Mouse (Mus musculus) heart, embryonic 10.5 days (tissue): ENCODE results near the gene Zbtb48. TPM values are rescaled to one million over a fixed set of nuclear protein-coding genes. Genes with fewer than 3 reads are reported as not detected.

ENCODE experiments used
- DNase-seq: peaks from one replicate; pipeline ENCODE4 v3.0.0-alpha.2; 2017; ENCODE audit warnings: low spot score
- H3K27ac ChIP-seq: fragments of 300-500 bp; sonication (generic); 2 replicates; pipeline ENCODE4 v1.5.1; 2016; ENCODE audit warnings: mild to moderate bottlenecking
- H3K27me3 ChIP-seq: fragments of 300-500 bp; sonication (generic); 2 replicates; pipeline ENCODE4 v1.6.1; 2016; ENCODE audit warnings: mild to moderate bottlenecking; ENCODE audit not compliant: poor library complexity, insufficient read depth, severe bottlenecking
- H3K36me3 ChIP-seq: fragments of 300-500 bp; sonication (generic); 2 replicates; pipeline ENCODE4 v1.6.1; 2016; ENCODE audit warnings: mild to moderate bottlenecking, moderate library complexity
- H3K4me1 ChIP-seq: fragments of 300-500 bp; sonication (generic); 2 replicates; pipeline ENCODE4 v1.6.1; 2016; ENCODE audit warnings: mild to moderate bottlenecking
- H3K4me3 ChIP-seq: fragments of 300-500 bp; sonication (generic); 2 replicates; pipeline ENCODE4 v1.5.1; 2016; ENCODE audit warnings: mild to moderate bottlenecking, moderate library complexity
- H3K9me3 ChIP-seq: fragments of 300-500 bp; sonication (generic); 2 replicates; pipeline ENCODE4 v1.6.1; 2016; ENCODE audit warnings: mild to moderate bottlenecking, moderate library complexity
- WGBS: fragments of 180-500 bp; shearing (Covaris S2); methylation state at CpG from one replicate; pipeline ENCODE4 v1.1.7; 2016; 5-methylcytosine and 5-hydroxymethylcytosine counted together
- polyA plus RNA-seq: library from polyadenylated mRNA; unstranded; fragments of >200 nt; fragmentation: Nextera tagmentation; extraction: Ambion mirVana; gene quantifications from 2 replicates; pipeline ENCODE4 v1.2.1, GENCODE M21; 2016

The Zbtb48 gene
- polyA plus RNA-seq, 1 experiment from 2014 or later, result 21.0 TPM

GRCm38 (mm10) chr4:152008148-152008500 is 19.3 kb downstream of the Zbtb48 start:
- Histone ChIP-seq H3K4me3 (peak overlapping the region; percentile 96), H3K4me1 (peaks cover 59% of the 10 kb centered on the region), H3K36me3 (peaks cover 16% of the 10 kb centered on the region), H3K27me3 (no peaks in the 10 kb centered on the region), H3K9me3 (no peaks in the 10 kb centered on the region), H3K27ac (peak overlapping the region; percentile 95)
- under 1% methylated on average over 14 of the region's 14 CpGs for WGBS
- no peak for DNase-seq

- Histone ChIP-seq H3K9me3 (no peaks in the 10 kb centered on the region), H3K4me1 (peaks cover 54% of the 10 kb centered on the region), H3K27me3 (no peaks in the 10 kb centered on the region), H3K4me3 (peak overlapping the region; percentile 96), H3K36me3 (peaks cover 11% of the 10 kb centered on the region), H3K27ac (peak overlapping the region; percentile 95)
- peak; percentile 92 for DNase-seq
- 7% methylated on average over 8 of the region's 8 CpGs for WGBS
Measured at GRCm38 (mm10) chr4:152007481-152008147, 19.9 kb downstream of the Zbtb48 start.

DNA sequence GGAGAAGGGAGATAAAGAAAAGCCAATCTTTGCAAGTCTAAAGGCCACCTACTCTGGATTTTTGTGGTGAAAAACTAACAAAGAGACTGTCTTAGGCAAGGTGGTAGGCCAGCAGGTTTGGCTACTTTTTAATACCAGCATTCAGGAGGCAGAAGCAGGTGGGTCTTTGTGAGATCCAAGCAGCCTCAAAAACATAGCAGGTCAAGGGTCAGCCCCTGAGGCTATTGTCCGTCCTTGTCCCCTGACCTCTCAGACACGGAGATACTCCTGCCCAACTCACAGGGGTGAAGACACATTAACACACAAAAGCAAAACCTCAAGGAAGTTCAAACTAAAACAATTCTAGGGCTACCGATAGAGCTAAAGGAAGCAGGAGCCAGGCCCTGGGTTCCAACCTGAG is 20.7 kb downstream of the Zbtb48 start:
- Histone ChIP-seq H3K27ac (peak overlapping the region; percentile 95), H3K4me3 (peak overlapping the region; percentile 96), H3K9me3 (no peaks in the 10 kb centered on the region), H3K27me3 (no peaks in the 10 kb centered on the region), H3K36me3 (peaks cover 3% of the 10 kb centered on the region; the same call in 1 of the 2 replicates), H3K4me1 (peaks cover 46% of the 10 kb centered on the region)
- no peak for DNase-seq
- WGBS, result 38% methylated on average over 3 of the region's 3 CpGs

- DNase-seq, result no peak
- H3K27me3 ChIP-seq, result no peaks in the 10 kb centered on the region
- no peaks in the 10 kb centered on the region for H3K36me3 ChIP-seq
- H3K9me3 ChIP-seq, result no peaks in the 10 kb centered on the region
- no peak overlapping the region for H3K27ac ChIP-seq
- H3K4me3 ChIP-seq, result no peak overlapping the region
- 68% methylated on average over 6 of the region's 6 CpGs for WGBS
- peaks cover 39% of the 10 kb centered on the region for H3K4me1 ChIP-seq
Measured at GRCm38 (mm10) chr4:152006137-152006536, 21.3 kb downstream of the Zbtb48 start.

DNA sequence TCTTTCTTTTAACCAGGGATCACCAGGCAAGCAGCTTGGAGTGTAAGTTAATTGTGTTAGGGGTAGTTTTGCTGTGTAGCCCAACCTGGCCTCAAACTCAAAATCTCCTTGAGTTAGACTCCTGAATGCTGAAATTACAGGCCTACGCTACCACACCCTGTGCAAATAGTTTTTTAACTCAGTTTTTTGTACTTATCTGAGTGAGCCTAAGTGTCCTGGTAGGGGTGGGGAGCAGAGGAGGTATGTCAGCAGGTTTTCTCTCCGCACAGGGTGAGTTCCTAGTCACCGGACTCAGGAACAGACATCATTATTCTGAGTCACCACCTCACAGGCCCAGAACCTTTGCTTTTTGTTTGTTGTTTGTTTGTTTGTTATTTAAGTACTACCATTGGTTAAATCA is 25.4 kb downstream of the Zbtb48 start:
- no peaks in the 10 kb centered on the region for H3K27me3 ChIP-seq
- no peak for DNase-seq
- WGBS, result 87% methylated on average over 3 of the region's 3 CpGs

GRCm38 (mm10) chr4:152001335-152001734 is 26.1 kb downstream of the Zbtb48 start:
- 68% methylated on average over 4 of the region's 4 CpGs for WGBS
- Histone ChIP-seq H3K4me3 (no peak overlapping the region), H3K27ac (no peak overlapping the region), H3K4me1 (peaks cover 14% of the 10 kb centered on the region; the same call in 1 of the 2 replicates), H3K36me3 (no peaks in the 10 kb centered on the region), H3K27me3 (no peaks in the 10 kb centered on the region), H3K9me3 (no peaks in the 10 kb centered on the region)
- DNase-seq, result no peak

More for the DNA sequence above, 25.4 kb downstream of the Zbtb48 start:
- Histone ChIP-seq H3K4me3 (no peak overlapping the region), H3K36me3 (no peaks in the 10 kb centered on the region), H3K9me3 (no peaks in the 10 kb centered on the region), H3K4me1 (peaks cover 20% of the 10 kb centered on the region), H3K27ac (no peak overlapping the region)

DNA sequence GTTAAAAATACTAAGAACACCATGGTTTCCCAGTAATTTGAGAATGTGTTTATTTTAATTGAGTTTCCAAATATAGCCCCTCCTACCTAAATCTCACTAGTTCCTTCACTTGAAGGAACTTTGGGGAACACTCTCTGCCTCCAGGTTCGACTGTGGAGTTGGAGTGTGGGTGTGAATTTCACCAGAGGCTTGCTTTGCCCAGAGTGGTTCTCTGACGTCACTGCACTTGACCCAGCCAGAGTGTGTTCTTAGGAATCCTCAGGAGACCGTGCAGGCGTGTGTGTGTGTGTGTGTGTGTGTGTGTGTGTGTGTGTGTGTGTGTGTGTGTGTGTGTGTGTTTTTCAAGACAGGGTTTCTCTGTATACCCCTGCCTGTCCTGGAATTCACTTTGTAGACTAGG is 26.6 kb downstream of the Zbtb48 start:
- Histone ChIP-seq H3K4me3 (no peak overlapping the region), H3K27ac (no peak overlapping the region), H3K36me3 (no peaks in the 10 kb centered on the region), H3K4me1 (peaks cover 14% of the 10 kb centered on the region; the same call in 1 of the 2 replicates), H3K27me3 (no peaks in the 10 kb centered on the region), H3K9me3 (no peaks in the 10 kb centered on the region)
- DNase-seq, result no peak
- 31% methylated on average over 4 of the region's 4 CpGs for WGBS

- no peak for DNase-seq
- no peaks in the 10 kb centered on the region for H3K9me3 ChIP-seq
- whole genome bisulfite sequencing, result 61% methylated on average over 3 of the region's 3 CpGs
- no peaks in the 10 kb centered on the region for H3K27me3 ChIP-seq
- H3K4me1 ChIP-seq, result peaks cover 14% of the 10 kb centered on the region; the same call in 1 of the 2 replicates
- H3K27ac ChIP-seq, result no peak overlapping the region
- H3K36me3 ChIP-seq, result no peaks in the 10 kb centered on the region
- H3K4me3 ChIP-seq, result no peak overlapping the region
Measured at GRCm38 (mm10) chr4:151999481-151999880, 28.0 kb downstream of the Zbtb48 start.

GRCm38 (mm10) chr4:151997701-151998100 is 29.8 kb downstream of the Zbtb48 start:
- DNase-seq, result no peak
- 48% methylated on average over 3 of the region's 3 CpGs for WGBS
- Histone ChIP-seq H3K4me3 (peak overlapping the region; percentile 100; the same call in 1 of the 2 replicates), H3K4me1 (peaks cover 25% of the 10 kb centered on the region), H3K27me3 (no peaks in the 10 kb centered on the region), H3K36me3 (peaks cover 4% of the 10 kb centered on the region; the same call in 1 of the 2 replicates), H3K9me3 (no peaks in the 10 kb centered on the region), H3K27ac (no peak overlapping the region)

GRCm38 (mm10) chr4:151996951-151997222 is 30.6 kb downstream of the Zbtb48 start:
- no peaks in the 10 kb centered on the region for H3K27me3 ChIP-seq
- H3K36me3 ChIP-seq, result peaks cover 12% of the 10 kb centered on the region
- WGBS, result 4% methylated on average over 13 of the region's 13 CpGs
- H3K4me1 ChIP-seq, result peaks cover 28% of the 10 kb centered on the region
- H3K9me3 ChIP-seq, result no peaks in the 10 kb centered on the region
- peak overlapping the region; percentile 100 for H3K4me3 ChIP-seq
- no peak for DNase-seq
- H3K27ac ChIP-seq, result peak overlapping the region; percentile 97

DNA sequence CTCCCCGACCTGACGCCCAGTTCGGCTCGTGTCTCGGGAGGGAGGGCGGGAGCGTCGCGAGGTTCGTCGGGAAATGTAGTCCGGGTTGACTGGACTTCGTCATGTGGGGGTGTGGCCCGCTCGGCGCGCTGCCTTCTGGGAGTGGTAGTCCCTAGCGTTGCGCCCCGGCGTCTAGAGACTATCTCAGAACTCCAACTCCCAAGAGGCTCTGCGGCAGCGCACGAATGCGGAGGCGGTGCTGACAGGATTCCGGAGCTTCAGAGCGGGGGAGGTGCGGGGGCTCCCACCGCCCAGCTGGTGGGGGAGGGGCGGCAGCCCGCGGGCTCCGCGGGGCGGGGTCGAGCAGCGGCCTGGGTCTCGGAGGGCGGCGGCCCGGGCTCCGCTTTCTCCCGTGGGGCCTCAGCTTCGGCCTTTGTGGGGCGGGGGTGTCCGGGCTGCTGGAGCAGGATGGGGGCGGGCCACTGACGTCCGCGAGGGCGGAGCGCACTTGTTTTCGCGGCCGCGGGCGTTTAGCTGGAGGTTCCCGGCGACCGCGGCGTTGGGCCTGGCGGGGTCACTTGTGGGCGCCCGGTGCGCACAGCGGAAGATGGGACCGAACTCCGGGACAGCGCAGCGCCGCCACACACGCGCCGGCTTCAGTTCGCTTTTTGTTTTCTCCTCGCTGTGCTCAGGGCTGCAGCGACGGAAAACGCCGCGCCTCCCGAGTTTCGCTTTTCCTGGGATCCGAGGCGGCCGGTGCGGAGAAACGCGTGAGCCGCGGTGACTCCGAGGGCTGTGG is 31.1 kb downstream of the Zbtb48 start, which contains the start of gene Phf13:
Phf13 (minus strand) TSS at position 86 of the 778 bp plus-strand sequence.
- Histone ChIP-seq H3K27me3 (no peaks in the 10 kb centered on the region), H3K9me3 (no peaks in the 10 kb centered on the region), H3K36me3 (peaks cover 17% of the 10 kb centered on the region), H3K27ac (peak within 1 kb of the TSS; percentile 97), H3K4me3 (peak within 1 kb of the TSS; percentile 100), H3K4me1 (peaks cover 28% of the 10 kb centered on the region)
- under 1% methylated on average over 83 of the region's 94 CpGs for WGBS
- peak; percentile 100 for DNase-seq

DNA sequence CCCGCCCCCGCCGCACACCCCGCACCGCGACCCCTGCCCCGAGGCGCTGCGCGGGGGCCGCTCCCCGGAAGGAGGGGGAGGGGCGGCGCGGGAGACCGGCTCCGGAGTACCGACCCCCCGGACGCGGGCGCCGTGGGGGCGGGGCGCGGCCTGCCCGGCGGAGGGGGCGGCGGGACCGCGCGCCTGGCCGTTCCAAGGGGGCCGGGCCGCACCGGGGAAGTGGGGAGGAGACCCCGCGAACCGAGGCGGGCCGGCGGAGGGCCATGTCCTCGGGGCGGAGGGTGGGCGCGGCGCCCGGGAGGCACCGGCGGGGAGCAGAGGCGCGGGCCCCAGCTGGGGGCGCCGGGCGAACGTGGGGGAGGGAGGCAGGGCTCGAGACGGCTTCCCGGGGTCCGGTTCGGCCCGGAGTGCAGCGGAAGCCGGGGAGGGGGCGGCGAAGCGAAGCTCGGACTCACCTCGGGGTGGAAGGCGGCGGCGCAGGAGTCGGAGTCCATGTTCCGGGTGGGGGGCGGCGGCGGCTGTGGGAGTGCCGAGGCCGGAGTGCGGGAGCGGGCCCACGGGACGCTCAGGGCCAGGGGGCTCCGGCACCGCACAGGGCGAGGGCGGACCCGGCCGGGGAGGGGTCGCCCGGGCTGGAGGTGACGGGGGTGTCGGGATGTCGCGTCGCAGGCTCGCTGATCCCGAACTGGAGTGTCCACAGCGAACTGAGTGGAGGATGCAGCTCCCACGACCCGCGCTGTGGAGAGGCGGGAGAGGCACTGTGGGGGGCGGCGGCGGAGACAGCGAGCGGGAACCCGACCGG is 31.9 kb downstream of the Zbtb48 start:
- no peak for DNase-seq
- Histone ChIP-seq H3K27ac (peak overlapping the region; percentile 97), H3K9me3 (no peaks in the 10 kb centered on the region), H3K4me1 (peaks cover 24% of the 10 kb centered on the region), H3K36me3 (peaks cover 25% of the 10 kb centered on the region), H3K27me3 (no peaks in the 10 kb centered on the region), H3K4me3 (peak overlapping the region; percentile 100)
- 3% methylated on average over 95 of the region's 111 CpGs for WGBS
